Mouse (Mus musculus) myocyte (in vitro differentiated cells): Measurements from ENCODE around the gene Cdhr3.

Source experiments
- MAX ChIP-seq: IDR thresholded peaks from one replicate; pipeline ENCODE4 v1.6.1; 2011; ENCODE audit warnings: low read depth, mild to moderate bottlenecking, control low read depth
- MYOD1 ChIP-seq, 3 experiments: IDR thresholded peaks; one replicate each; pipeline ENCODE4 v1.6.1; 2011; ENCODE audit warnings: control low read depth in 2 of 3, low read depth in 2 of 3, mild to moderate bottlenecking in 2 of 3, moderate library complexity in 1 of 3; ENCODE audit not compliant: insufficient read length in 2 of 3, control insufficient read depth in 1 of 3
- POLR2A ChIP-seq: IDR thresholded peaks from one replicate; pipeline ENCODE4 v1.6.1; 2011; ENCODE audit warnings: low read depth, mild to moderate bottlenecking, control low read depth, moderate library complexity; ENCODE audit not compliant: insufficient read length

- no peak for TF ChIP-seq POLR2A
- TF ChIP-seq MYOD1 (IDR thresholded peaks at IDR 0.05; ENCODE audit: control insufficient read depth in 1 of 3, insufficient read length in 2 of 3, low read depth in 2 of 3) = no peak
- TF ChIP-seq MAX = no peak
Observed at GRCm38 (mm10) chr12:33101627-33102026, 9.0 kb upstream of the Cdhr3 start.
